Mouse (Mus musculus): ENCODE results near the gene Pcnx3.

The Pcnx3 gene

DNA sequence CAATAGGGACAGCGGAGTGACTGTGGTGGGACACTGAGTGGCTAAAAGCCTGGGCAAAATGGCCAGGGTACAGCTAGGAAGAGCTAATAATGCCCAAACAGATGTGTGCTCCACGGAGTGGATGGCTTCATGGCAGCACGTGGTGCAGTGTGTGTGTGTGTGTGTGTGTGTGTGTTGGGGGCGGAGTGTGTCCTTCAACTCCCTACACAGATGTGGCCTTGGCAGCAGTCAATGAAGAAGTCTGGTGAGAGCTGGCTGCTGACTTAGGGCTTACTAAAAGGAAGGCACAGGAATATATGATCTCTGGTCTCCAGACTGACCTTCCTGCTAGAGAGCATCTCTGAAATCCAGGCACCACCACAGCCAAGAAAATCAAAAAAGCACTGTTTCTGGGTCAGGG is 20.3 kb downstream of the Pcnx3 start:
- DNase-seq, result no peak

DNA sequence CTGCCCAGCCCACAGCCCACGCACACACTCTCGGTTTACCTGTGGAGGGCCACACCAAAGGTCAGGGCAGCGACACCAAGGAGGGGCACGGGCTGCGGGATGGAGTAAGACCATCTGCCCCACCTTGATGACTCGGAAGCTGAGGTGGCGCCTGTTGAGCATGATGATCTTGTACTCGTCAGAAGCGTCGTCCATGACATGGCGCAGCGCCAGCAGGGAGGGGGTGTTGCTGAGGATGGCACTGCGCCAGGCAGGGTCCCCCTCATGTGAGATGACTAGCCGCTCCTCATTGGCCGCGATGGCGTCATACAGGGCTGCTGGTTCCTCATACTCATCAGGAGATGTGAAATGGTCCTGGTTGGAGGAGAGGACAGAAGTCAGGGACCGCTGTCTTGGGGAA is 22.3 kb downstream of the Pcnx3 start:
- no peak for DNase-seq

DNA sequence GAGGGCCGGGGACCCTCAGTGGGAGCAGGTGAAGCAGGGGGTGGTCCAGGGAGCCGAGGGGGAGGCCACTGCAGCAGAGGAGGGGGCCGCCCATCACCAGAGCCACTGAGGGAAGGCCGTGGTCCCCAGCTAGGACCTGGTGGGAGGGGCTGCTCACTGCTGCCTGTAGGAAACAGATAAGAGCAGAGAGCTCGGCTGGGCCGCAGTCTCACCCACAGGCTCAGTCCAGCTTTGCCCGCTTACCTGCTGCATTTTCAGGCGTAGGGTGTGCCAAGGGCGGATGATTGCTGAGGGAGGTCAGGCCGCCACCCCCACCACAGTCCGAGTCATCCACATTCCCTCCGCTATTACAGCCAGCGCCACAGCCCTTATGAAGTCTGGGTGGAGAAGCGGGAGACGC is 23.2 kb downstream of the Pcnx3 start:
- DNase-seq, result no peak

DNA sequence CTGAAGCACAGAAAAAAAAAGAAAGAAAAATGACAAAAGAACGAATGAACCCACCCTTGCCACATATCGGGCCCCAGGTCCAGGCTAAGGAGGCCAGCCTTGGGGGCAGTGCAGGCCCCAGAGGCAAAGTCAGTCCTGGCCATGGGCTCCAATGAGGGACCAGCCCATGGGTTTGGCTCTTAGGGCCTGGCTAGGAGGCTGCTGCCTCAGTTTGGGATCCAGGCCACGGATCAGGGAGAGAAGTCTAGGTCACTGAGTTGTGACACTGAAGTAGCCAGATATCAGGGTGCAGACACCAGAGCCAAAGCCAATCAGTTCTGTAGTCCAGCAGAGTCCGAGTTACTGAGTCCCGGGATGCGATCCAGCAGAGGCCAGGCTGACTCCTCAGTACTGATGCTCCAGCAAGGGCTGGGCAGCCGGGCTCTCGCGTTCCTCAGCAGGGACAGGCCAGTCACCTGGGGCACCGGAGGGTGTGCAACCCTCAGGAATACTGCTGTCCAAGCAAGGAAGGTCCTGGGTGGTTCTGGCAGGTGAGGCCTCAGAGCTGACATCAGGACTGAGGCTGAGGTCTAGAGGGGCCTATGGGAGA is 23.9 kb downstream of the Pcnx3 start:
- no peak for DNase-seq

DNA sequence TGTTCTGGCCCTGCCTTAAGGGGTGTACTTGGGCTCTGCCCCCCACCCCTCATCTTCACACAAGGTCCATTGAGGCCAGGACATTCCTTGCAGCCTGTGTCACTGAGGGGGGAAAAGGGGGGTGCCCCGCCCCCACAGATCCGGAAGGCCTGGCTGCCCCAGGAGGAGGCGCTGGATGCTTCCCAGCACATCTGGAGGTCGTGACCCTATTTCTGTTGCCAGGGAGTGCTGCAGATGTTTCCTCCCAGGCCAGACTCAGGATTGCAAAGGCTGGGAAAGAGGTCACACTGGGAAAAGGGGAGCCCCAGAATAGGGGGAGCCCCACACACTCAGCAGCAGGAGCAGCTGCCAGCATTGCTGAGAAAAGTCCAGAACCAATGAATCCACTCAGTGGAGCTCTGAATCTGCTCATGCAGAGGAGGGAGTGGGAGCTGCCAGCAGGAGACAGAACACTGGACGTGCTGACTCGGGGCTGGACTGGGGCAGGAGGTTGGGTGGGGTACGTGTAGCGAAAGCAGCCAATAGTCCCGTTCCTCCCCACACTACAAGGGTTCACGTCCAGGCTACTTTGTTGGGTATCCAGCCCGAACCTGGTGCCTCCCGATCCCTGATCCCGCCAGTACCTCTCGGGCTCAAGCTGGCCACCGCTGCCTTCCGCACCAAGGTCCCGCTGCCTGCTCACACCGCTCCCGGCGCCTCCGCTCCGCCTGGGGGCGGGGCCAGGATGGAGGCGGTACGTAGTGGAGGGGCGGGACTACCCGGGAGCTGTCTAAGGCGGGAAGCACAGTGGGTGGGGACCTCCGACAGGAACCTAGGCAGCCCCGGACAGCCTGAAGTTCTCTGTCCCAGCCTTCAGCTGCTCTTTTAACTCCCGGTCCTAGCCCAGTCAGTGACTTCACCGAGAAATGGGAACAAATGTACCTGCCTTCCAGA is 25.5 kb downstream of the Pcnx3 start, which contains the start of gene Sipa1:
Sipa1 (minus strand) TSS at position 727 of the 933 bp plus-strand sequence.
- DNase-seq, result peak; percentile 96 to 97

DNA sequence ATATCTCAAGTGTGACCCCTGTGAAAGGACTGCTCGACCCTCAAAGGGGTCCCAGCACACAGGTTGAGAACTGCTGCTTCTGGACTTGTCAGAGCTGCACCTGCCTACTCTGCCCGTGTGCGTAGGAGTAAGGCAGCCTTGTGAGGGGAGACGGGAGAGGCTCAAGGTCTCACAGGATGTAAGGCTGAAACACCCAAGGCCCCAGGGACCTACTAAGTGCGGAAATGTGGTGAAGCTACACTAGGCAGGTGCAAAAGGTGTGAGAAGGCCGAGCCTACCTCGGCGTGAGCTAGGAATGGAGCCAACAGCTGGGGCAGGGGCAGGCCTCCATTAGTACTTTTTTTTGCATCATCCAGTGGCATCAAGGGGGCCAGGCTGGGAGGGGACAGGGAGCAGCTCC is 26.4 kb downstream of the Pcnx3 start:
- DNase-seq, result no peak

DNA sequence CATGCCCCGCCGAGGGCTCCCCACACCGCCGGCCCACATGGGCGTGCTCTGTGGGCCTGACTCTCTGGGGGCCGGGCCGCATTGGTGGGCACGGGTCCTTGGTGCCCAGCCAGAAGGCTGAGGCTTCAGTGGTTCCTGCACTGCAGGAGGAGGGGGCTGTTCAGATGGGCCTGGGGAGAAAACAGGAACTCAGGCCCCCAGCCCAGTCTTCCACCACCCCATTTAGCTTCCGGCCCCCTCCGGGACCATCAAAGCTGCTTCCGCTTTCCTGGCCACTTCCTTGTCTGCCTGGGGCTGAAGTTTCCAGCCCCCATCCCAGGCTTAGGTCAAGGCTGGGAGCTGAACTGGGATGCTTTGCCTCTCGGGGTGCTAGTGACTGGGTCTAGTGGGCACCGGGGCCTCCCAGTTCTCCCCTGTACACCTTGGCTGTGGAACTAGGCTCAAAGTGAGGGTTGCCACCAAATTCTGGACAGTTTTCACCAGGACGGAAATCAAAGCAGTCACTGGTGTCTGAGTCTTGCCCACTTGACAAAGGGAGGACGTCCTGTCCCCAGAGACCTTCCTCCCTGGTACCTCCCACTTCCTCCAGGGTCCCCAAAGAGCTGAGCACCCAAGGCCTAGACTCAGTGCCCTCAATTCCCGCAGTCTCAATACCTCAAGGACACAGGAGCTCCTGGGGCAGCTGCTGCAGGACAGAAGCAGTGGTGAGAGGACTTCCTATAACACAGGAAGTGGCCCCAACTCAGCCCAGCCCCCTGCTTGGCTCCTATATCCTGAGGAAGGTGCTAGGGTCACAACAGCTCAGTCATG is 27.6 kb downstream of the Pcnx3 start:
- DNase-seq, result peak; percentile 64 to 71

DNA sequence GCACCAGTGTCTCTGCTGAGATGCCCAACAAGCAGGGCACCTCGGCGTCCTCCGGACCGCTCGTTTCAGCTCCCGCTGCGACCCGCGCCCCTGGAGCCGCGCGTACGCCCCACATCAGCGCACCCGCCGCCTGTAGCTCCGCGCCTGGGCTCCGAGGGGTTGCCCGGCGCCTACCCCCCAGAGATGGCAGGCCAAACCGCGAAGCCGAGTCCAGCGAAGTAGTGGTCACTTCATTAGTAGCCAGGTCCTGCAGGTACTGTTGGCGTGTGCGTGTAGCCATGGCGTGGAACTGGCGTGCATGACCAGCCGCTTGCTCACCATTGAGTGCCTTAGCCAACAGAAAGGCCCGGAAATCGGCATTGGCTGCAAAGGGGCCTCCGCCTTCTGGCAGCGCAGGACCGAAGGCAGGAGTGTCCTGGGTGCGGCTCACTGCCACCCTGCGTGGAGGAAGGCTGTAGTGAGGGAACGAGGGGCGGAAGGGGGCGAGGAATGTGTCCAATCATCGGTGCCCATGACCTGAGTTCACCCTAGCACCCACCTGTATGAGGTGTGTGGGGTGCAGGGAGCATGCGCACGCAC is 33.9 kb downstream of the Pcnx3 start:
- no peak for DNase-seq

DNA sequence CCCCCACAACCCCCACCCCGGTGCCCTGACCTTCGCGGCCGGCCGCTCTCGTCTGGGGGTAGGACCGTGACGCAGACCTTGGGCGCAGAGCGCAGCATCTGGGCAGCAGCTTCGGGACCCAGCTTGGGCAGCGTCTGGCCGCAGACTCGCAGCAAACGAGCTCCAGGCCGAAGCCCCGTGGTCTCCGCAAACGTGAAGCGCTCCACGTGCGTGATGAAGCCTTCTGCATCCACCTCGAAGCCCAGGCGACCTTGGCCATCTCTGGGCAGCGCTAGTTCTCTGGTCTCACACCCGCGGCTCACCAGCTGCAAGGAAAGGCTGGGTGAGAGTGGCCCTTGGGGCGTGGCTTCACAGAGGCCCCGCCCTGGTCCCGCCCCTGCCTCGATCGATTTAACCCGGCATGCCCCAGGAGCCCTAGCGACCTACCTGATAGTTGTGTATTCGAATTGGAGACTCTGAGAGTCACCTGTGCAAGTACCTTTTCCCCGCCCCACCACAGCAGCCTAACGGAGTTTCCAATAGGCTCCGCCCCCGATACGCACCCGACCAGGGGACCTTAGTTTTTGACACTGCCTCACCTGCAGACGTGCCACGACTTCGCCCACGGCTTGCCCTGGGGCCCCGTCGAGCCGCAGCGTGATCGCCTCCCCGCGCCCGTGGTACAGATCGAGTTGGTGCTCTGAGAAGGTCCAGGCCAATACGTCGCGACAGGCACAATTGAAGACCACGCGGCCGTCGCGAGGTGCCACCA is 34.6 kb downstream of the Pcnx3 start:
- no peak for DNase-seq

DNA sequence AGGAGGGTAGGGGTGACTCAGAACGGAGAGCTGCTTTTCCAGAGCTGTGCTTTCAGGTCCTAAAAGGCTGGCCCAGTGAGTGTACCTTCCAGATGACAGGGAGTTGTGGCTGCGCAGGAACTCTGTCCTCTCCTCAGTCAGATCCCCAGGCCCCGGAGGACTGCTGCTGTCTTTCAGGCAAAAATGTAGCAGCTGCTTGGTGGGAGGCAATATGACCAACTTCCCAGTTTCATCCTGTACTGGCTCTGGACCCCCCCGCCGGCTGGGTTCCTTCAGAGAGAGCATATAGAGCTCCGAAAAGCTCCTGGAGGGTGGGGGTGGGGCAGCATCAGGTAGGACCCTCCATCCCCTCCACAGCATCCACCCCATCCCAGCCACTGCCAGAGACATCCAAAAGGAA is 36.1 kb downstream of the Pcnx3 start:
- no peak for DNase-seq

DNA sequence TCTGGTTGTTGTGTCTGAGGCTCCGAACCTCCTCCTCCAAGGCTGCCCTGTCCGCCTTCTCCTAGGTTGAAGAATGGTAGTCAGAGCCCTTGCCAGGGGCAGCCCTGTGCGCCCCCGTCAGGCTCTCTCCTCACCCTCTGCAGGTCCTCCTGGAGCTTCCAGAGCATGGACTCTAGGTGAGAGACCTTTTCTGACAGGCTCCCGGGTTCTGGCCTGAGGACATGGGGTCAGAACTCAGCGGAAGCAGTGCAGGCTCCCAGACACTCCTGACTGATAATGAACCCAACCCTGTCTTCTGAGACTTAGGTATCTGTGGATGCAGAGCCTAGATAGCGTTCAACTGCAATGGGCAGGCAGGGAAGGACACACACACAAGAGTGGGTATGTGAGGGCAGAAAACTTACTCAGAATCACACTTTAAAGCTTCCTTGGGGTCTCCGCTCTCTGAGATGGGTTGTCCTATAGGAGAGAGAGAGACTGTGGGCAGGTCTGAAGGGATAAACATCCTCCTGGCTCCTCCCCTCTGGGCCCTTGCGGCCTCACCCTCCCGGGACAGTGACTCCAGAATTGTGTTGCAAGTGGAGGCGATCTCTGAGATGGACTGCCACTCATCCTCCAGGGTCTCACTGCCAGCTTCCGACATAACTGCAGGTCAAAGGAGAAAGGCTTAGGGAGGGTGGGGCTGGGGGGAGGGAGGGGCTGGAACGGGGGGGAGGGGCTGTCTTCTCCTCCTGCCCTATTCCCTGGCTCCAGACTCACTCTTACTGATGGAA is 37.0 kb downstream of the Pcnx3 start:
- DNase-seq, result no peak

DNA sequence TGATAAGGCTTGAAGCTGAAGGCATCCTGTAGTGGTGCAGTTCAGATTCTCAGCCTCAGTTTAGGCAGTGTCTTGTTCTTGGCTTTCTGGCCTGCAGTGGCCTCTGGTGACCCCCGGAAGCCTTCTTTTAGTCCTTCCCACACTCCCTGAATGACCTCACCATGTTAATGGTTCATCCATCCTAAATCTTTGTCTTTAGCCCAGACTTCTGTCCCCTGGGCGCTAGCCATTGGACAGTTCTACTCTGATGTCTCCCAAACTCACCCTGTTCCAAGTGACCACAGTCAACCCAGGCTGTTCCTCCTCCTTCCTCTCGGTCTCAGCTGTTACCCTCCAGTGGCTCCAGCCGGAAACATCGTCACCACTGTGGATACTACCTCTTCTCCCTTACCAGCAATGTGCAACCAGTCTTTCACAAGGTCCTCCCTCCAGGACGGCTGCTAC is 39.4 kb downstream of the Pcnx3 start:
- DNase-seq, result peak; percentile 48 to 51

DNA sequence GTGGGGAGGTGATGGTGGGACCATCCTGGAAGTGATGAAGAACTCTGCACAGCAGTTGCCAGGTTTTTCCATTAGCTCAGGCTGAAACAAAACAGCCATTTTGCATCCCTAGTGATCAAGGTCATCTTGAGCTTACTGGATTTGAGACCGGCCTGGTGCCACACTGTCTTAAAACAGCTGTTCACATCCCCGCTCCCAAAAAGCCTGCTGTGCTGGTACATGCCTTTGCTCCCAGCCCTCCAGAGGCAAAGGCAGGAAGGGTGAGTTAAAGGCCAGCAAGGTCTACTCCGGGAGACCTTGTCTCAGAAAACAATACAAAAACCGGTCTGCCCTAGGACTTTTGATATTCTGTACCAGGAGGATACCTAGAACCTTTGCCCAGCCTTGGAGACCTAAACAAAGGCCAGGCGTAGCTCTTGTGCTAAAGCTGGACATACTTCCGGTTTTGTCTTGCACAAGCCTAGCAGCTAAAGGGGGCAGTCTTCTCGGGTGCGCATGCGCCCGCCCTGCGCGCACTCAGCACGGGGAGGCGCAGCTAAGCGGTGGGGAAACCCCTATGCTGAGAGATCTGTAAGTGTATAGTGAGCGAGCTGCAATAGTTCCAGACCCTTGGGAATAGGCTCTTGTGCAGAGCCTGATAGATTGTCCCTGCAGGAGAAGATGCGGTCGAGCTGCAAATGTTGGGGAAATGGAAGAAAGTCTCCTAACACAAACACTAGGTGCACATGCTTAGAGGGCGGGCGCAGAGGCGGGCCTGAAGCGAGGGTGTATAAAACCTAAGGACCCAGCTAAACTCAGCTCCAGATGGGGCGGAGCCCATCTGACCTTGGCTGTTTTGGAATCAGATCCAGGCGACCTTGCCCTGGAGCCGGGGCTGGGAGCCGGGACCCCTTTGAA is 40.1 kb downstream of the Pcnx3 start:
- peak; percentile 87 to 90 for DNase-seq

DNA sequence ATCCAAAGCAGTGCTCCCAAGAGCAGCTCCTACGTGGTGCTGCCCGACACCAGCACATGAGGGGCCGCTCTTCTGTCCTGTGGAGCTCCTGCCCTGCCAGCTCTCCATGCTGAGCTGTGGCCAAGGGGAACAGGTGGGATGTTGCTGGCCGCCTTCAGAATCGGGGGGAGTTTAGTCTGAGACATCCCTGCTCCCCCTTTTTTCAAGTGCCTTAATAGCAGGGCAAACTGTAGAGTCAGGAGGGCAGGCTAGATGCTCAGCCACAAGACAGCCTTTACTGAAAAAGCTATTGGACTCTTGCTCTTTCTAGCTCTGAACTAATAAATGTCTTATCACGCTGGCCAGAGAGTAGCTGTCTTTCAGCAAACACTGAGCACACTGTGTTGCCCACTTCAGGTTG is 40.9 kb downstream of the Pcnx3 start:
- no peak for DNase-seq

DNA sequence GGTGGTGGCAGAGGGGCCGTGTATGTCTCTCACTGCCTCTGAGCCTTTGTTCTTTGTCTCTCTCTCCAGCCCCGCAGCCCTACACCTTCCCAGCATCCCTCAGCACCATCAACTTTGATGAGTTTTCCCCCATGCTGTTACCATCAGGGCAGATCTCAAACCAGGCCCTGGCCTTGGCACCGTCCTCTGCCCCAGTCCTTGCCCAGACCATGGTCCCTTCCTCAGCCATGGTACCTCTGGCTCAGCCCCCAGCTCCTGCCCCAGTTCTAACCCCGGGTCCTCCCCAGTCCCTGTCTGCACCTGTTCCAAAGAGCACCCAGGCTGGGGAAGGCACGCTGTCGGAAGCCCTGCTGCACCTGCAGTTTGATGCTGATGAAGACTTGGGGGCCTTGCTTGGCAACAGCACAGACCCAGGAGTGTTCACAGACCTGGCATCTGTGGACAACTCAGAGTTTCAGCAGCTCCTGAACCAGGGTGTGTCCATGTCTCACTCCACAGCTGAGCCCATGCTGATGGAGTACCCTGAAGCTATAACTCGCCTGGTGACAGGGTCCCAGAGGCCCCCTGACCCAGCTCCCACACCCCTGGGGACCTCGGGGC is 41.9 kb downstream of the Pcnx3 start:
- DNase-seq, result no peak

DNA sequence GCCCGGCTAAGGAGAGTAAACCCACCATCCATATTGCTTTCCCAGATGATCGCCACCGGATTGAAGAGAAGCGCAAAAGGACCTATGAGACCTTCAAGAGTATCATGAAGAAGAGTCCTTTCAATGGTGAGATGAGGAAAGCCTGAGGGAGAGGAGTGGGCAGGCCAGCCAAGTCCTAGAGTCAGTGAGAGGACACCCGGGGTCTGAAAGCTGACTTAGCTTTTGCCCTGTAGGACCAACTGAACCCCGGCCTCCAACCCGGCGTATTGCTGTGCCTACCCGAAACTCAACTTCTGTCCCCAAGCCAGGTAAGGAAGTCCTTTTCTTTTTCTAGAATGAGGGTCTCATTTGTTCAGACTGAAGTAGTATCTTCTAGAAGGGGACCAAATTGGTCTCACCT is 43.4 kb downstream of the Pcnx3 start:
- no peak for DNase-seq

DNA sequence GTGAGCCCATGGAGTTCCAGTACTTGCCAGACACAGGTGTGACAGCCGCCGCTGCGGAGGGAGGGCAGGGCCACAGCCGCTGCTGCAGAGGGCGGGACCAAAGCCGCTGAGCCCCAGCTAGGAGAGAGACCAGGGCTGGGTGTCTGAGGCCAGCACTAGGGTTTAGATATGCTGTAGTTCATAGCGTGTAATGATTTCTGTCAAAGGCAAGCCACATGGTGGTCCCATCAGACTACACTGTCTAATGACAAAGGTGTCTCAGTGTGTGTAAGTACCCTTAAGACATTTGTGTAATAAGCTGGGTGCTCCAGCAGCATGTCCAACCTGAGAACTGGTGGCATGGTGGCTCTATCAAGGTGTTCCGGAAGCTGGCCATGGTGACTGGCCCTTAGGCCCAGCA is 47.1 kb downstream of the Pcnx3 start:
- DNase-seq, result no peak

DNA sequence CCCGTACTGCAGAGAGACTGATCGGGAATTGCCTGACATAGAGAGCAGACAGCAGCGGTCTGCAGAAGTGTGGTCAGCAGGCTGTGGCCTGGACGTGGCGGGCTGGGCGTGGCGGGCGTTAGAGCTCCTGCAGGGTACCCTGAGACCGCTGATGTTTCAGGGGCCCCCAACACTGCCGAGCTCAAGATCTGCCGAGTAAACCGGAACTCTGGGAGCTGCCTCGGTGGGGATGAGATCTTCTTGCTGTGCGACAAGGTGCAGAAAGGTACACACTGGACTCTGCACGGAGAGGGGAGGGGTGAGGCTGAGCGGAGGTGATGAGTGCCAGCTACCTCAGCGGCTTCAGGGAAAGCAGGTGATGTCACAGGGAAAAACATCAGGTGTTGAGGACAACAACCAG is 47.7 kb downstream of the Pcnx3 start:
- no peak for DNase-seq

DNA sequence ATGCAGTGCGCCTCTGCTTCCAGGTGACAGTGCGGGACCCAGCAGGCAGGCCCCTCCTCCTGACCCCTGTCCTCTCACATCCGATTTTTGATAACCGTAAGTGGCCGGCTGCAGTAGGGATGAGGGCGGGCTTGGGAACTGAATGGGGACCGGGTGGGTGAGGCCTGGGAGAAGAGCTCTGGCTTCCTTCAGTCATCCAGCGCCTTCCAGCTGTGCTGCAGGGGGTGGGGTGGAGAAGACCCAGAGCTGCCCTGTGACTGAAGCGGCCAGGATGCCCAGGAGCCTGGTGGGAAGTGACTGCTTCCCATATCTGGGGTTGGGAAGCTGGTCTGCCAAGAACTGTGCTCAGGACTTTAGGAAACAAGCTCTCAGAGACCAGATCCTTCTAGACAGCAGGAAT is 48.4 kb downstream of the Pcnx3 start:
- DNase-seq, result no peak

DNA sequence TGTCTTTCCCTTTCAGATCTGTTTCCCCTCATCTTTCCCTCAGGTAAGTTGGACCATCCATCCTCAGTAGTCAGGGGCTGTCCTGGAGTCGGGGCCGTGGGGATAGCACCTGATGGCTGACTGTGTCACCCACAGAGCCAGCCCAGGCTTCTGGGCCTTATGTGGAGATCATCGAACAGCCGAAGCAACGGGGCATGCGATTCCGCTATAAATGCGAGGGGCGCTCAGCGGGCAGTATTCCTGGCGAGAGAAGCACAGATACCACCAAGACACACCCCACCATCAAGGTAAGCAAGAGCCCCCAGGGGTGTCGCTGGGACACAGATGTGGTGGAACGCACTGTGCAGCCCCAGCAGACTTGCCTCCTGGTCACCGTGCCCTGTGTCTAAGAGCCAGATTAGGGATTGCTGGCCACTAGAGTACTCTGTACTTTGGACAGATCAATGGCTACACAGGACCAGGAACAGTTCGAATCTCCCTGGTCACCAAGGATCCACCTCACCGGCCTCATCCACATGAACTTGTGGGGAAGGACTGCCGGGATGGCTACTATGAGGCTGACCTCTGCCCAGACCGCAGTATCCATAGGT is 50.2 kb downstream of the Pcnx3 start:
- DNase-seq, result no peak
